In genomic region chr16:91226883-91227759, GRCm38 (mm10) we compare ENCODE assay signal across 9 mouse cellular contexts. TPM values are rescaled to one million over a fixed set of nuclear protein-coding genes. Genes with fewer than 3 reads are reported as not detected.
A peak's percentile ranks its signal among the peaks of the same experiment; 100 is the strongest.
DNase-seq lines count a peak whose midpoint lies in the region; ATAC-seq and TF ChIP-seq lines count a peak whose summit lies in the region.
"Had no signal": no experiment of that assay in that cellular context is flagged by ENCODE, and none has a peak within 500 bp of the region (broad histone marks: within the 10 kb centered on the region; RNA-seq: fewer than 3 reads in every experiment).

No protein-coding gene starts in this region.

- 0 out of 2 replicates have a peak, but pooled peaks cover 11% of the 10 kb centered on the region for H3K4me1 ChIP-seq in intestine, embryonic 14.5 days (replicated peaks; ENCODE audit: control insufficient read depth, insufficient read depth, low read length)
- no peaks in the 10 kb centered on the region for H3K4me1 ChIP-seq in intestine, postnatal 0 days (replicated peaks; ENCODE audit: control insufficient read depth, insufficient read depth, low read length)
- H3K4me1 ChIP-seq in forebrain, embryonic 15.5 days = peaks cover 58% of the 10 kb centered on the region
- H3K4me1 ChIP-seq in midbrain, embryonic 11.5 days (ENCODE audit: control insufficient read depth, insufficient read depth, low read length) = peaks cover 25% of the 10 kb centered on the region

- H3K9ac ChIP-seq in intestine, embryonic 14.5 days (ENCODE audit: low read length) = no peak overlapping the region
- H3K9ac ChIP-seq in intestine, postnatal 0 days (ENCODE audit: low read depth, low read length) = no peak overlapping the region
- H3K9ac ChIP-seq in forebrain, embryonic 15.5 days (replicated peaks) = peak overlapping the region; percentile 22
- peak overlapping the region; percentile 48 for H3K9ac ChIP-seq in midbrain, embryonic 11.5 days (ENCODE audit: low read length)

- no peaks in the 10 kb centered on the region for H3K9me3 ChIP-seq in intestine, embryonic 14.5 days (ENCODE audit: control insufficient read depth, low read length)
- no peaks in the 10 kb centered on the region for H3K9me3 ChIP-seq in intestine, postnatal 0 days (ENCODE audit: control insufficient read depth)
- no peaks in the 10 kb centered on the region for H3K9me3 ChIP-seq in forebrain, embryonic 15.5 days
- no peaks in the 10 kb centered on the region for H3K9me3 ChIP-seq in midbrain, embryonic 11.5 days (ENCODE audit: control insufficient read depth, low read length)

- peaks cover 100% of the 10 kb centered on the region for H3K27me3 ChIP-seq in intestine, embryonic 14.5 days (replicated peaks; ENCODE audit: control insufficient read depth, insufficient read depth, low read length)
- H3K27me3 ChIP-seq in intestine, postnatal 0 days (replicated peaks; ENCODE audit: control insufficient read depth, insufficient read depth, low read length) = peaks cover 99% of the 10 kb centered on the region
- H3K27me3 ChIP-seq in forebrain, embryonic 15.5 days = peaks cover 74% of the 10 kb centered on the region
- peaks cover 98% of the 10 kb centered on the region for H3K27me3 ChIP-seq in midbrain, embryonic 11.5 days (ENCODE audit: control insufficient read depth, insufficient read depth, low read length)

- H3K27ac ChIP-seq in intestine, embryonic 14.5 days (ENCODE audit: low read depth) = no peak overlapping the region
- H3K27ac ChIP-seq in intestine, postnatal 0 days (ENCODE audit: low read depth, low read length) = no peak overlapping the region
- no peak overlapping the region for H3K27ac ChIP-seq in forebrain, embryonic 15.5 days (replicated peaks)
- H3K27ac ChIP-seq in midbrain, embryonic 11.5 days (ENCODE audit: low read depth, low read length) = no peak overlapping the region

- TF ChIP-seq CTCF in intestine, postnatal 0 days (IDR thresholded peaks at IDR 0.05; ENCODE audit: low read depth) = no peak

- WGBS in intestine, embryonic 14.5 days = under 1% methylated on average over 82 of the region's 85 CpGs
- 1% methylated on average over 84 of the region's 85 CpGs for WGBS in intestine, postnatal 0 days
- WGBS in forebrain, embryonic 15.5 days = under 1% methylated on average over 84 of the region's 85 CpGs
- WGBS in midbrain, embryonic 11.5 days = 1% methylated on average over 74 of the region's 85 CpGs

- H3K4me3 ChIP-seq in intestine, embryonic 14.5 days (ENCODE audit: low read depth, low read length) = no peak overlapping the region
- no peak overlapping the region for H3K4me3 ChIP-seq in intestine, postnatal 0 days (ENCODE audit: low read depth, low read length)
- peak overlapping the region; percentile 39 for H3K4me3 ChIP-seq in forebrain, embryonic 15.5 days
- peak overlapping the region; percentile 37 for H3K4me3 ChIP-seq in midbrain, embryonic 11.5 days (ENCODE audit: low read depth, low read length)

- no peaks in the 10 kb centered on the region for H3K36me3 ChIP-seq in intestine, embryonic 14.5 days (ENCODE audit: control insufficient read depth, insufficient read depth, low read length)
- no peaks in the 10 kb centered on the region for H3K36me3 ChIP-seq in intestine, postnatal 0 days (ENCODE audit: control insufficient read depth, insufficient read depth)
- H3K36me3 ChIP-seq in forebrain, embryonic 15.5 days = no peaks in the 10 kb centered on the region
- no peaks in the 10 kb centered on the region for H3K36me3 ChIP-seq in midbrain, embryonic 11.5 days (ENCODE audit: control insufficient read depth, insufficient read depth, low read length)

- ATAC-seq in intestine, embryonic 14.5 days (replicated peaks; ENCODE audit: low FRiP score, low TSS enrichment, low read depth) = no peak
- no peak for ATAC-seq in intestine, postnatal 0 days
- ATAC-seq in forebrain, embryonic 15.5 days (replicated peaks) = no peak
- ATAC-seq in midbrain, embryonic 11.5 days (ENCODE audit: low FRiP score) = no peak

- peak; percentile 74 for DNase-seq in intestine, embryonic 14.5 days (ENCODE audit: low spot score)
- peak; percentile 59 for DNase-seq in ZHBTc4 (ENCODE audit: low read depth, low spot score)
- peak; percentile 96 for DNase-seq in midbrain, embryonic 11.5 days (ENCODE audit: low spot score, missing footprints)
- DNase-seq in frontal cortex, postnatal 36 days (ENCODE audit: low spot score in 2 of 2) = no peak
- no peak for DNase-seq in cerebellum, postnatal 36 days
- no peak for DNase-seq in layer of hippocampus, adult 11-12 months (ENCODE audit: low spot score)
- DNase-seq: left cerebral cortex, postnatal 4 days had no signal

- peak overlapping the region; percentile 6; the same call in 1 of the 2 replicates for H3K4me2 ChIP-seq in intestine, embryonic 14.5 days (ENCODE audit: low read length)
- no peak overlapping the region for H3K4me2 ChIP-seq in intestine, postnatal 0 days (replicated peaks; ENCODE audit: low read depth)
- peak overlapping the region; percentile 46 for H3K4me2 ChIP-seq in forebrain, embryonic 15.5 days (replicated peaks)
- peak overlapping the region; percentile 47 for H3K4me2 ChIP-seq in midbrain, embryonic 11.5 days

RNA-seq across cellular contexts. Expression of gene Olig2, which starts 1.9 kb away (rescaled TPM):
- polyA plus RNA-seq in intestine, embryonic 14.5 days (2014; fragmentation: Nextera tagmentation; extraction: Ambion mirVana) = not detected in 2 replicates
- polyA plus RNA-seq in intestine, postnatal 0 days (2015; fragmentation: Nextera tagmentation; extraction: Ambion mirVana) = not detected in 2 replicates
- 7.1 and 8.6 TPM in 2 replicates for polyA plus RNA-seq in forebrain, embryonic 15.5 days (2015; fragmentation: Nextera tagmentation; extraction: Ambion mirVana)
- polyA plus RNA-seq in midbrain, embryonic 11.5 days (2014; fragmentation: Nextera tagmentation; extraction: Ambion mirVana) = 6.8 and 7.5 TPM in 2 replicates

RNA-seq across cellular contexts. Expression of gene Olig1, which starts 42.5 kb away (rescaled TPM):
- polyA plus RNA-seq in intestine, embryonic 14.5 days (2014; fragmentation: Nextera tagmentation; extraction: Ambion mirVana) = 0.14 TPM in 1 of 2 replicates, not detected in the other
- polyA plus RNA-seq in intestine, postnatal 0 days (2015; fragmentation: Nextera tagmentation; extraction: Ambion mirVana) = not detected in 2 replicates
- 29.6 and 33.4 TPM in 2 replicates for polyA plus RNA-seq in forebrain, embryonic 15.5 days (2015; fragmentation: Nextera tagmentation; extraction: Ambion mirVana)
- 2.8 and 3.2 TPM in 2 replicates for polyA plus RNA-seq in midbrain, embryonic 11.5 days (2014; fragmentation: Nextera tagmentation; extraction: Ambion mirVana)

Comparison
In these comparisons a context has a peak if more than half of its experiments do, and no peak if none do; other contexts are left out.
1. DNase-seq: peak in intestine, embryonic 14.5 days (single experiment), ZHBTc4 (single experiment) and midbrain, embryonic 11.5 days (single experiment); none in frontal cortex, postnatal 36 days (0 of 2), cerebellum, postnatal 36 days (0 of 2) and layer of hippocampus, adult 11-12 months (single experiment).
2. H3K4me3 ChIP-seq: peak in forebrain, embryonic 15.5 days (single experiment) and midbrain, embryonic 11.5 days (single experiment); none in intestine, embryonic 14.5 days (single experiment) and intestine, postnatal 0 days (single experiment).
3. H3K9ac ChIP-seq: peak in forebrain, embryonic 15.5 days (single experiment) and midbrain, embryonic 11.5 days (single experiment); none in intestine, embryonic 14.5 days (single experiment) and intestine, postnatal 0 days (single experiment).